Mouse (Mus musculus): ENCODE results near the gene Fbxo34. TPM values are rescaled to one million over a fixed set of nuclear protein-coding genes. Genes with fewer than 3 reads are reported as not detected.

Fbxo34 gene
- total and polyA plus RNA-seq, 2 experiments, result 9.7 to 12.7 TPM

DNA sequence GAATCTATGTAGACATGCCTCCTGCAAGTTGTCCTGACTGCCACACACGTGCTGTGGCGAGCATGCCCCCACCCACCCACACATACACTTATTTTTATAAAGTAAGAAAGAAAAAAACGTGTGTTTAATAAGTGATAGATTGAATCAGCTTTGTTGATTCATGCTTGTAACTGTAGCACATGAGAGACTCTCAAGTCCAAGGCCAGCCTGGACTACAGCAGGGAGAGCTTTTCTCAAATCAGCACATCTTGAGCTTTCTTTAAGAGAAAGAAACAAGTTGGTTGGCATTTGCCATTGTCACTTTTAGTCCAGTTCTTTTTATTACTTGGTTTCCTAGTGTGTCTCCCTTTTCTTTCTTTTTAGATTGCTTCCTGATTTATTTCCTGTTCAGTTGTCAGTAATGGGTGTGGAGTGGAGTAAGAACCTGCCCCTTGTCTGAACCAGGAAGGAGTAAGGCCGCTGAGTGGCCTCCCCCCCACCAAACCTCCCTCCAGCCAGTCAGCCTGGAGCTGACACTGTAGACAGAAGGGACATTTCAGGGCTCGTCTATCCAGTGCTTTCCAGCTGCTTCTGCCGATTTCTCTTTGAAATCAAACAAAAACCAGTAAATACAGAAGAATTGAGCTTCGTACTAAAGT, 64.7 kb downstream of the Fbxo34 start:
- H3K4me3 ChIP-seq (ENCODE audit: insufficient read depth, low read depth, low read length), result no peak overlapping the region
- WGBS, result 3% methylated on average over 7 of the region's 7 CpGs
- H3K4me1 ChIP-seq (ENCODE audit: control insufficient read depth, insufficient read depth, low read length), result peaks cover 21% of the 10 kb centered on the region
- H3K79me2 ChIP-seq (ENCODE audit: control insufficient read depth, insufficient read depth, low read length), result peaks cover 43% of the 10 kb centered on the region
- peak overlapping the region; percentile 16; the same call in 1 of the 2 replicates for H3K9ac ChIP-seq (ENCODE audit: low read depth, low read length)
- no peaks in the 10 kb centered on the region for H3K27me3 ChIP-seq (ENCODE audit: control insufficient read depth, insufficient read depth, low read length)
- TF ChIP-seq CTCF (IDR thresholded peaks at IDR 0.05; ENCODE audit: low read depth, low read length) (no peak), POLR2A (IDR thresholded peaks at IDR 0.05; ENCODE audit: extremely low read depth, insufficient read depth, low read length) (no peak)
- H3K27ac ChIP-seq (replicated peaks; ENCODE audit: insufficient read depth, low read depth, low read length), result peak overlapping the region; percentile 68
- DNase-seq (ENCODE audit: extremely low read depth, low read depth, low spot score), result peak; percentile 80
- no peaks in the 10 kb centered on the region for H3K36me3 ChIP-seq (ENCODE audit: control insufficient read depth, insufficient read depth, low read length)

DNA sequence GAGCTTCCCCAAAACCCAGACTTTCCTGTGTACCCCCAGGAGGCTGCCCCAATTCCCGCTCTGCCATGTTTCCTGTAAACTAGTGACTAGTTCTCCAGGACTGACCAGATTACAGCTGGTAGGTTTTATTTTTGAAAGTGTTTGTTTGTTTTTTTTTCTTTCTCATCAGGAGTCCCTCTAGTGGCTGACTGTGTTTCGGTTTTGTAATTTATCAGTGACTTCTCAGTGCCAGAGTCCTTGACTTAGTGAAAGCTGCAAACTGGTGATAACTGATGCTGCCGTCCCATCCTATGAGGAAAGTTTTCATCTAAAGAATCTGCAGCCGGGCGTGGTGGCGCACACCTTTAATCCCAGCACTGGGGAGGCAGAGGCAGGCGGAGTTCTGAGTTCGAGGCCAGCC, 65.4 kb downstream of the Fbxo34 start:
- TF ChIP-seq CTCF (IDR thresholded peaks at IDR 0.05; ENCODE audit: low read depth, low read length) (no peak), POLR2A (IDR thresholded peaks at IDR 0.05; ENCODE audit: extremely low read depth, insufficient read depth, low read length) (no peak)
- H3K27me3 ChIP-seq (ENCODE audit: control insufficient read depth, insufficient read depth, low read length), result no peaks in the 10 kb centered on the region
- peaks cover 21% of the 10 kb centered on the region for H3K4me1 ChIP-seq (ENCODE audit: control insufficient read depth, insufficient read depth, low read length)
- peaks cover 45% of the 10 kb centered on the region for H3K79me2 ChIP-seq (ENCODE audit: control insufficient read depth, insufficient read depth, low read length)
- H3K27ac ChIP-seq (replicated peaks; ENCODE audit: insufficient read depth, low read depth, low read length), result peak overlapping the region; percentile 68
- 61% methylated on average over 8 of the region's 8 CpGs for WGBS
- no peak overlapping the region; the same call in 1 of the 2 replicates for H3K9ac ChIP-seq (ENCODE audit: low read depth, low read length)
- peak; percentile 68 for DNase-seq (ENCODE audit: extremely low read depth, low read depth, low spot score)
- H3K4me3 ChIP-seq (ENCODE audit: insufficient read depth, low read depth, low read length), result no peak overlapping the region
- no peaks in the 10 kb centered on the region for H3K36me3 ChIP-seq (ENCODE audit: control insufficient read depth, insufficient read depth, low read length)

DNA sequence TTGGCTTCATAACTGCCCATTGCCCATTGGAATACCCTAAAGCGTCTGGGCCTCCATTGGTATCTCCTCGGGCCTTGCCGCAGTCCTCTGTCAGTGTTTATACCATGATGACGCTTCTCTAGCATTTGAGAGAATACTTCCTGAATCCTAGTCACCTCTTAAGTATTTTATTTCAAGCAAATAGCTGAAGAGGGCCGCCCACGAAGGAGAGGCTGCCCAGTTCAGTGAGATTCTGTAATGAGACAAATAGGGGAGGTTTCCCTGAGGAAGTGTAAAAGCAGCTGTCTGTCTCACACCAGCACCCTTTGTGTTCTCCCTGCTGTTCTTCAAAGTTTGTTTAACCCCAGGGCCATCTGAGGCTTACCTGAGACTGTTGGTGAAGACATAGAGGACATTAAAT, 66.5 kb downstream of the Fbxo34 start:
- DNase-seq (ENCODE audit: extremely low read depth, low read depth, low spot score), result no peak
- Histone ChIP-seq H3K27ac (replicated peaks; ENCODE audit: insufficient read depth, low read depth, low read length) (no peak overlapping the region), H3K4me3 (ENCODE audit: insufficient read depth, low read depth, low read length) (no peak overlapping the region), H3K79me2 (ENCODE audit: control insufficient read depth, insufficient read depth, low read length) (peaks cover 51% of the 10 kb centered on the region), H3K4me1 (ENCODE audit: control insufficient read depth, insufficient read depth, low read length) (peaks cover 24% of the 10 kb centered on the region), H3K9ac (ENCODE audit: low read depth, low read length) (no peak overlapping the region), H3K27me3 (ENCODE audit: control insufficient read depth, insufficient read depth, low read length) (no peaks in the 10 kb centered on the region), H3K36me3 (ENCODE audit: control insufficient read depth, insufficient read depth, low read length) (no peaks in the 10 kb centered on the region)
- no peak for TF ChIP-seq POLR2A (IDR thresholded peaks at IDR 0.05; ENCODE audit: extremely low read depth, insufficient read depth, low read length)
- no peak for TF ChIP-seq CTCF (IDR thresholded peaks at IDR 0.05; ENCODE audit: low read depth, low read length)
- 84% methylated on average over 6 of the region's 6 CpGs for WGBS

DNA sequence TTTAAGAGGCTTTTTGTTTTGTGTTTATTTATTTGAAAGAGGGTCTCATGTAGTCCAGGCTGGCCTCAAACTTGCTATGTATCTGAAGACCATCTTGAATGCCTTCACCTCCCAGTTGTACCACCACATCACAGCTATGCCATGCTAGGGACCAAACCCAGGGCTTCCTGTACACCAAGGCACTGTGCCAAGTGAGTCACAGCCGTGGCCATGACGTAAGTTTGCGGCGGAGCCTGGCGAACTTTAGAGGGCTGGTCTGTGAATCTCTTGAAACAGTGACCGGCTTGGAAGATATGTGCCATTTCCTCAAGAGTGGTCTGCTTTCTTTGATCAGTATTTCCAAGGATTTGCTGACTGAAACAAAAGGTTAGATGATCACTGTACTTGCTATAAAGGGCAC, 68.4 kb downstream of the Fbxo34 start:
- Histone ChIP-seq H3K27ac (replicated peaks; ENCODE audit: insufficient read depth, low read depth, low read length) (no peak overlapping the region), H3K4me1 (ENCODE audit: control insufficient read depth, insufficient read depth, low read length) (peaks cover 28% of the 10 kb centered on the region), H3K36me3 (ENCODE audit: control insufficient read depth, insufficient read depth, low read length) (no peaks in the 10 kb centered on the region), H3K27me3 (ENCODE audit: control insufficient read depth, insufficient read depth, low read length) (no peaks in the 10 kb centered on the region), H3K79me2 (ENCODE audit: control insufficient read depth, insufficient read depth, low read length) (peaks cover 42% of the 10 kb centered on the region), H3K4me3 (ENCODE audit: insufficient read depth, low read depth, low read length) (no peak overlapping the region), H3K9ac (ENCODE audit: low read depth, low read length) (no peak overlapping the region)
- peak; percentile 62 for DNase-seq (ENCODE audit: extremely low read depth, low read depth, low spot score)
- WGBS, result 24% methylated on average over 6 of the region's 6 CpGs
- no peak for TF ChIP-seq POLR2A (IDR thresholded peaks at IDR 0.05; ENCODE audit: extremely low read depth, insufficient read depth, low read length)
- TF ChIP-seq CTCF (IDR thresholded peaks at IDR 0.05; ENCODE audit: low read depth, low read length), result no peak

DNA sequence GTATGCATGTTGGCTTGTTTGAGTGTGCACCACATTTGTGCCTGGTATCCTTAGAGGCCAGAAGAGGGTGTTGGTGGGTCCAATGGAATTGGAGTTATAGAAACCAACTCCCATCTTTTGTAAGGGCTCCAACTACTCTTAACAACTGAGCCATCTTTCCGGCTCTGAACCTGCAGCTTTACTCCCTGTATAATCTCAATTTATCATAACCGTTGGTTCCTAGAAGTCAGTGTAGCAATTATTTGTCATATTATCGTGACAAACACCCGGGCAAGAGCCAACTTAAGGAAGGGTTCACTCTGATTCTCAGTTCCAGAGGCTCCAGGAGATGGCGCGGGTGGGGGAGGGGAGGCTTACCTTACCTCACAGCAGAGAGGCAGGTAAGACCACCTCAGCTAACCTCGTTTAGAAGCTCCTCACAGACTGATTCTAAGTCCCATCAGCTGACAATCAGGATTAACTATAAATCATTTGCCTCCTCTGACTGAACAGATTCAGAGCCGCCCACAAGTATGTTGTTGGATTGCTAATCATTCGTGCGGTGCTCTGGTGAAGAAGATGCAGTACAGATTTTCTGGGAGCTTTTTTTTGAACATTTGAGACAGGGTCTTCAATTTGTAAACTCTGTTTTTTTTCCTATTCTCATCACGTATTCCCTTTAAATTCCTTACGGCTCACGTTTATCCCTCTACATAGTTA, 70.7 kb downstream of the Fbxo34 start:
- Histone ChIP-seq H3K27me3 (ENCODE audit: control insufficient read depth, insufficient read depth, low read length) (no peaks in the 10 kb centered on the region), H3K4me3 (ENCODE audit: insufficient read depth, low read depth, low read length) (no peak overlapping the region), H3K9ac (ENCODE audit: low read depth, low read length) (no peak overlapping the region), H3K36me3 (ENCODE audit: control insufficient read depth, insufficient read depth, low read length) (no peaks in the 10 kb centered on the region), H3K79me2 (ENCODE audit: control insufficient read depth, insufficient read depth, low read length) (peaks cover 53% of the 10 kb centered on the region), H3K27ac (replicated peaks; ENCODE audit: insufficient read depth, low read depth, low read length) (no peak overlapping the region), H3K4me1 (ENCODE audit: control insufficient read depth, insufficient read depth, low read length) (peaks cover 19% of the 10 kb centered on the region)
- TF ChIP-seq CTCF (IDR thresholded peaks at IDR 0.05; ENCODE audit: low read depth, low read length) (no peak), POLR2A (IDR thresholded peaks at IDR 0.05; ENCODE audit: extremely low read depth, insufficient read depth, low read length) (no peak)
- no peak for DNase-seq (ENCODE audit: extremely low read depth, low read depth, low spot score)
- 80% methylated on average over 13 of the region's 13 CpGs for WGBS

DNA sequence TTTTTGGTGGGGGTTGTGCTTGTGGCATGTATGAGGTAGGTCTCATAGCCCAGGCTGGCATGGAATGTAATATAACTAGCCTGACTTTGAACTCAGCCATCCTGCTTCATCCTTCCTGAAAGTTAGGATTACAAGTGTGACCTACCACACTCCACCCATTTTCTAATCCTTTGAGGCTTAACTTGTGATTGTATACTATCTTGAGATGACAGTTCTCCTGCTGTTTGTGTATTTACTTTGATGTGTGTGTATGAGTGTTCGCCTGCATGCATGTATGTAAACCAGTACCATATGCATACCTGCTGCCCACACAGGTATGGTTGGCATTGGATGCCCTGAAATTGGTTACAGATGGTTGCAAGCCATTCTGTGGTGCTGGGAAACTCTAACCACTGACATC, 71.4 kb downstream of the Fbxo34 start:
- peak overlapping the region; percentile 55 for H3K27ac ChIP-seq (replicated peaks; ENCODE audit: insufficient read depth, low read depth, low read length)

More for the DNA sequence above, 71.4 kb downstream of the Fbxo34 start:
- TF ChIP-seq POLR2A (IDR thresholded peaks at IDR 0.05; ENCODE audit: extremely low read depth, insufficient read depth, low read length), result no peak
- TF ChIP-seq CTCF (IDR thresholded peaks at IDR 0.05; ENCODE audit: low read depth, low read length), result no peak
- H3K4me1 ChIP-seq (ENCODE audit: control insufficient read depth, insufficient read depth, low read length), result peaks cover 19% of the 10 kb centered on the region
- no peak overlapping the region for H3K4me3 ChIP-seq (ENCODE audit: insufficient read depth, low read depth, low read length)
- H3K9ac ChIP-seq (ENCODE audit: low read depth, low read length), result no peak overlapping the region
- 100% methylated on average over 1 of the region's 1 CpGs for WGBS
- H3K27me3 ChIP-seq (ENCODE audit: control insufficient read depth, insufficient read depth, low read length), result no peaks in the 10 kb centered on the region
- H3K36me3 ChIP-seq (ENCODE audit: control insufficient read depth, insufficient read depth, low read length), result no peaks in the 10 kb centered on the region
- no peak for DNase-seq (ENCODE audit: extremely low read depth, low read depth, low spot score)
- H3K79me2 ChIP-seq (ENCODE audit: control insufficient read depth, insufficient read depth, low read length), result peaks cover 50% of the 10 kb centered on the region
